Mouse (Mus musculus) forebrain, embryonic 12.5 days (tissue): Measurements from ENCODE around the gene Mast4. TPM values are rescaled to one million over a fixed set of nuclear protein-coding genes. Genes with fewer than 3 reads are reported as not detected.

ENCODE experiments used
- ATAC-seq: fragments of 200-750 bp; cut with Nextera tagmentation; 2 replicates; pipeline ENCODE4 v1.8.0; 2017; ENCODE audit warnings: moderate TSS enrichment; ENCODE audit not compliant: low FRiP score
- H3K27ac ChIP-seq: fragments of 300-500 bp; sonication (generic); 2 replicates; pipeline ENCODE4 v1.5.1; 2016; ENCODE audit warnings: mild to moderate bottlenecking
- H3K27me3 ChIP-seq: fragments of 300-500 bp; sonication (generic); 2 replicates; pipeline ENCODE4 v1.6.1; 2016; ENCODE audit warnings: mild to moderate bottlenecking
- H3K36me3 ChIP-seq: fragments of 300-500 bp; sonication (generic); replicated peaks from 2 replicates; pipeline ENCODE4 v1.6.1; 2016; ENCODE audit warnings: mild to moderate bottlenecking
- H3K4me1 ChIP-seq: fragments of 300-500 bp; sonication (generic); 2 replicates; pipeline ENCODE4 v1.6.1; 2016
- H3K4me2 ChIP-seq: fragments of 300-500 bp; sonication (generic); 2 replicates; pipeline ENCODE4 v1.6.1; 2016; ENCODE audit warnings: mild to moderate bottlenecking, moderate library complexity
- H3K4me3 ChIP-seq: fragments of 300-500 bp; sonication (generic); replicated peaks from 2 replicates; pipeline ENCODE4 v1.5.1; 2016; ENCODE audit warnings: mild to moderate bottlenecking
- H3K9ac ChIP-seq: fragments of 300-500 bp; sonication (generic); 2 replicates; pipeline ENCODE4 v1.6.1; 2016; ENCODE audit warnings: mild to moderate bottlenecking
- H3K9me3 ChIP-seq: fragments of 300-500 bp; sonication (generic); 2 replicates; pipeline ENCODE4 v1.6.1; 2016
- WGBS: fragments of 180-500 bp; shearing (Covaris S2); methylation state at CpG from one replicate; pipeline ENCODE4 v1.1.7; 2016; 5-methylcytosine and 5-hydroxymethylcytosine counted together
- polyA plus RNA-seq: library from polyadenylated mRNA; unstranded; fragments of >200 nt; fragmentation: Nextera tagmentation; extraction: Ambion mirVana; gene quantifications from 2 replicates; pipeline ENCODE4 v1.2.1, GENCODE M21; 2016

The Mast4 gene
- polyA plus RNA-seq, 1 experiment from 2014 or later = 21.5 TPM

DNA sequence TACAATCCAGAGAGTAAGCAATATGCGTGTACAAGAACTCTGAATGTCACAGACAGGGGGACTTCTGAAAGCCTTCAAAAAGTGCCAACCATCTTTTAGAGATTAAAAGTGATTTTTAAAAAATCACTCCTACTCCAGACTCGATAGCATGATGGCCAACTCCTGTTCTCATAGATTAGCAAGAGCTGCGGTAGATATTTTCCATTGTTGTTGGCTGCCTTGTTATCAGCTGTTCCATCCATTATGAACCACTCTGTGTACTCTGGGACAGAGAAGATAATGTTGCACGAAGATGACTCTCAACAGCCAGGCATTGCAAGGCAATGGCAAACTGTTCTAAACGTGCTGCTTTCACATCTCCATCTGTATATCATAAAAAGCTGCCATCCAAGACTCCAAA, 360.4 kb downstream of the Mast4 start:
- no peaks in the 10 kb centered on the region for H3K9me3 ChIP-seq
- WGBS = 87% methylated on average over 5 of the region's 5 CpGs

DNA sequence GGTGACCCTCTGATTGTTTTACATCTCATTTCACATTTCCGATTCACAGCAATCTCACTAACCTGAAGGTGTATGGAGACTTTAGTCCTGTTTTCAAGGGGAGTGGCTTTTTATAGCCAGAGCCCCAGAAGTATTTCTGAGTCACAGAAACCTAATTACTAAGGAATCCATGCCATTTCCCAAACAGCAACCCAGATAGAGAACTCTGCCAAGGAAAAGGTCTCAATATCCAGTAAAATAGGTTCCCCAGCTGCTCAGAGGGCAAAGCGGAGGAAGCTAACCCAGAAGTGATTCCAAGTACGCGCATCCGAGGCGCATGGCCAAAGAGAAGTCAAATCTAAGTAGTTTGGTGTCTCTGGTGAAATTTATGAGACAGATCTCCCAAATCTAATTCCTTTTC, 370.8 kb downstream of the Mast4 start:
- H3K4me1 ChIP-seq = peaks cover 2% of the 10 kb centered on the region; the same call in 1 of the 2 replicates
- H3K9me3 ChIP-seq = no peaks in the 10 kb centered on the region
- H3K36me3 ChIP-seq = no peaks in the 10 kb centered on the region
- H3K4me3 ChIP-seq = no peak overlapping the region
- H3K4me2 ChIP-seq = no peak overlapping the region
- no peaks in the 10 kb centered on the region for H3K27me3 ChIP-seq
- no peak overlapping the region for H3K9ac ChIP-seq
- 93% methylated on average over 6 of the region's 6 CpGs for WGBS
- no peak for ATAC-seq
- no peak overlapping the region for H3K27ac ChIP-seq

More for the DNA sequence above, 360.4 kb downstream of the Mast4 start:
- Histone ChIP-seq H3K9ac (no peak overlapping the region), H3K36me3 (no peaks in the 10 kb centered on the region), H3K4me2 (no peak overlapping the region), H3K4me1 (no peaks in the 10 kb centered on the region), H3K27ac (no peak overlapping the region), H3K27me3 (no peaks in the 10 kb centered on the region), H3K4me3 (no peak overlapping the region)
- ATAC-seq = no peak

DNA sequence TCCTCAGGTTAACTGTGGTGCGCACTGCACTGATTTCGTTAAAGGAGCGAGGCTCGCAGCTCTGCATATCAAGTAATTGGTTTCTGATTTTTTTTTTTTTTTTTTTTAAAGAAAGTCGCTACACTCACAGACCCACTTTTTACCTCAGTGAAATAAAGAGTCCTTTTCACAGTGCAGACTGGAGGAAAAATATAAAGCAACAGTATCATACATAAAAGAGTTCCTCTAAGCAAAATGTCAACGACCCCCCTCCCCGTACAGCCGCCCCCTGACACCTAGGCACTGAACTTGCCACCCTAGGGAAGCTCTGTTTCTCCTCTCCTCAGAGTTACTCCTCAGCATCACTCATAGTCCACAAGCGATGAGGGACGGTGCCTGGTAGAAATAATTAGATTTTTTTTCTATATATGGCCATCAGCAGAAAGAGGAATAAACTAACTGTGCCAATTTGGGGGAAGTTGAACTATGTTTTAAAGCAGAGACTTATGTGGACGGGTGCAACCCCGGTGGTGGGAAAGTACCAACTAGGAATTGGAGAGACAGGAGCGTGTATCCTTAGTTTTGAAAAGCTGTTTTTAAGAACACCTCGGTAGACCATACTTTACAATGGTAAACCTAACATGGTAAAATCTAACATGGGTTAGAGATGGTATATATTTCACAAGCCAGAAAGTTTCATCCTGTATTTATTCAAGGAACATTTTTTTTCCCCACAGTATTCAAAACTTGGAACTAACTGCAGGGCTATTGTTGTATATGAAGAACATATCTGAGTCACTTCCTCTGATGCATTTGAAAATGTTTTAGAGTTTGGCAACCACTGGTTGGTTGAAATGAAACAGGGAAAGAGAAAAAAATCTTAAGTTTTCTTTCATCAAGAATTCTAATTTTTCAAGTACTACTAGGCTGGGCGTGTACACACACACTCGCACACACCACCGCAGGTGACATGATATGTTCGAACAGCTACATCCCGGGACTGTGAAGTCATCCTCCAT, 375.7 kb downstream of the Mast4 start:
- peak overlapping the region; percentile 64 for H3K4me2 ChIP-seq
- H3K27me3 ChIP-seq = no peaks in the 10 kb centered on the region
- peak overlapping the region; percentile 37 for H3K4me3 ChIP-seq
- no peaks in the 10 kb centered on the region for H3K9me3 ChIP-seq
- H3K4me1 ChIP-seq = peaks cover 16% of the 10 kb centered on the region
- WGBS = 52% methylated on average over 19 of the region's 19 CpGs
- no peaks in the 10 kb centered on the region for H3K36me3 ChIP-seq
- peak overlapping the region; percentile 50 for H3K9ac ChIP-seq
- H3K27ac ChIP-seq = no peak overlapping the region
- ATAC-seq = 0 out of 2 replicates have a peak, but pooled peaks have one; percentile 14

DNA sequence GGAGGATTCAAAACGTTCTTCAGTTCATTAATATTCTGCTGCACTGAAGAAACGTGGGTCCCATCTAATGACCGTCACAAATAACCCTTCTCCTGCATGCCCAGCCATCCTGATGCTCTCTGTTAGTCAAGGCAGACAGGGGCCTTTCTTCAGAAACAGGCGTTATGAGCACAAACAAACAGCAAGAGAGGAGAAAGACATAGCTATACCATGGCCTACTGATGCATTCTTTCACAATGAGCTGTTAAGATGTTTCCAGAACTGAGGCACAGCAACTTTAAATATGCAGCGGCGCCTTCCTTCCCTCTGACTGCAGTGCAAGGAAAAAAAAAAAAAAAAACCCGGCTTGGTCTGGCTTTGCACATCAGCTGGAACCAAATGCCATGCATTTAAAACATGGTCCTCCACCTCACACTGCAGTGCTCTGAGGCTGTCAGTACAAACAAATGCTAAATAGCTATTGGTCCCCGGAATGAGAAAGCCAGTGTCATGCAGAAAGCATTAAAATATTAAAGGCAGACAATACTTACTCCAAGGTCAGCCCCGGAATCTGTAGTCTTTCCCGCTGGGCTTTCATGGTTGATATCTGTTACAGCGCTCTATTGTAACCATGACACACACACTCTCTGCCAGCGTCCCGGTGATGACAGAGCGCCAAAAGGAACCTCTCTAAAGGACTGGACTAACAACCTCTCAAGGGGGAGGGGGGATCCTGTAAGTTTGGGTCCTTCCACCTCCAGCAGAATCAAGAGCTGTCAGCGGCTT, 376.6 kb downstream of the Mast4 start:
- peak overlapping the region; percentile 37 for H3K4me3 ChIP-seq
- H3K9me3 ChIP-seq = no peaks in the 10 kb centered on the region
- H3K4me1 ChIP-seq = peaks cover 16% of the 10 kb centered on the region
- peak overlapping the region; percentile 50 for H3K9ac ChIP-seq
- 0 out of 2 replicates have a peak overlapping the region, but pooled peaks have one; percentile 43 for H3K27ac ChIP-seq
- peak overlapping the region; percentile 64 for H3K4me2 ChIP-seq
- H3K27me3 ChIP-seq = no peaks in the 10 kb centered on the region
- ATAC-seq = peak; percentile 81
- H3K36me3 ChIP-seq = no peaks in the 10 kb centered on the region
- 3% methylated on average over 15 of the region's 15 CpGs for WGBS

DNA sequence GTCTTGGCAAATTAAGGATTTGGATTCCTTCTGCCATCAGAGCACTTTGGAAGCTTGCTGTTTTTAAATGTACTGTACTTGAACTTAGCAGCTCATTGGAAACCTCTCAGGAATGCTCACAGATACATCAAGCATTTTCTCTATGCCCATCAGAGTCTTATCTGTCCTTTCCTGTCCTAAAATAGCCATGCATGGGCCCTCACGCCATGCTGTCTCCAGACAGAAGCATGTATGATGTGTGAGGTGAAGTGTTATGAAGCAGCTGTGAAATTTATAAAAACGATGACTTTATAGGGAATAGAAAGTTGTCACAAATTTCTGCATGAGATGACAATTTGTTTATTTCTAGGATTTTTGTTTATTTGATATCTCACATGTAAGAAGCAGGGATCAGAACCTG, 378.8 kb downstream of the Mast4 start:
- H3K4me3 ChIP-seq = no peak overlapping the region
- no peak overlapping the region for H3K4me2 ChIP-seq
- no peaks in the 10 kb centered on the region for H3K27me3 ChIP-seq
- H3K9ac ChIP-seq = no peak overlapping the region
- no peaks in the 10 kb centered on the region for H3K36me3 ChIP-seq
- H3K9me3 ChIP-seq = no peaks in the 10 kb centered on the region
- H3K4me1 ChIP-seq = peaks cover 16% of the 10 kb centered on the region
- no peak for ATAC-seq
- WGBS = 89% methylated on average over 2 of the region's 2 CpGs
- no peak overlapping the region for H3K27ac ChIP-seq

DNA sequence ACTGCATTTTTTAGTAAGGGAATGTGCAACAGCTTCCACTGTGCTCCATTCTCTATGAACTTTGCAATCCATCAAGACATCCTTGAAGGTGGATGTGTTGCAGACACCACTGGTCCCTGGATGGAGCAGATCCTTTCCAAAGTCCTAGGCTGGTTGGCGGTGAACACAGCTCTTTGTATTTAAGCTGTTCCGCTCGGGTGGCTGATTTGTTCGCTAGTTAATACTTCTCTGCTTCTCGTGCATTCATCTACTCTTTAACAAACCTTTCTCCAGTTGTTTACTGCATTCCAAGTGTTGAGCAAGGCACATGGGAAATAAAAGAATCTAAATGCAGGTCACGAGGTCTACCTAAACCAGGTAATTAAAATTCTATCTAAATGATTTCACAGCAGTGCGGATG, 384.5 kb downstream of the Mast4 start:
- ATAC-seq = peak; percentile 14; the same call in 1 of the 2 replicates
- H3K4me1 ChIP-seq = peaks cover 13% of the 10 kb centered on the region
- no peaks in the 10 kb centered on the region for H3K9me3 ChIP-seq
- H3K9ac ChIP-seq = no peak overlapping the region
- H3K4me2 ChIP-seq = no peak overlapping the region
- WGBS = 21% methylated on average over 7 of the region's 7 CpGs
- no peaks in the 10 kb centered on the region for H3K36me3 ChIP-seq
- H3K27me3 ChIP-seq = no peaks in the 10 kb centered on the region
- H3K27ac ChIP-seq = no peak overlapping the region
- H3K4me3 ChIP-seq = no peak overlapping the region

DNA sequence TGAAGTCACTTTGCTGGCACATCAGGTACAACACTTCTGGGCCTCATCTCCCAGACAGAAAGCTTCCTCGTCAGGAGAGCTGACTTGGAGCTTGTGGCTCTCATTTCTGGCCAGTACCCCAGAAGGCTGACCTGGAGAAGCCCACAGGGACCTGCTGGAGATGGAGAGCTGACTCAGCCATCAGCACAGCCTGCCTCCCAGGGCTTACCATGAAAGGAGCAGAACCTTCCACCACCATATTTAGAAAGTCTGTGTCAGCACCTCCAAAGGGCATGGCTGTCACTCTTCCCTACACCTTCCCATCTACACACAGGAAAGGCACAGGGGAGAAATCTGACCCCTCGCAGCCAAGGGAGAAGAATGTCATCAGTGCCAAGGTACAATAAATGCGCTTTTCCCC, 385.3 kb downstream of the Mast4 start:
- Histone ChIP-seq H3K4me3 (no peak overlapping the region), H3K36me3 (no peaks in the 10 kb centered on the region), H3K9ac (no peak overlapping the region), H3K4me1 (peaks cover 13% of the 10 kb centered on the region), H3K4me2 (no peak overlapping the region), H3K9me3 (no peaks in the 10 kb centered on the region), H3K27ac (no peak overlapping the region), H3K27me3 (no peaks in the 10 kb centered on the region)
- WGBS = 89% methylated on average over 3 of the region's 3 CpGs
- ATAC-seq = no peak

DNA sequence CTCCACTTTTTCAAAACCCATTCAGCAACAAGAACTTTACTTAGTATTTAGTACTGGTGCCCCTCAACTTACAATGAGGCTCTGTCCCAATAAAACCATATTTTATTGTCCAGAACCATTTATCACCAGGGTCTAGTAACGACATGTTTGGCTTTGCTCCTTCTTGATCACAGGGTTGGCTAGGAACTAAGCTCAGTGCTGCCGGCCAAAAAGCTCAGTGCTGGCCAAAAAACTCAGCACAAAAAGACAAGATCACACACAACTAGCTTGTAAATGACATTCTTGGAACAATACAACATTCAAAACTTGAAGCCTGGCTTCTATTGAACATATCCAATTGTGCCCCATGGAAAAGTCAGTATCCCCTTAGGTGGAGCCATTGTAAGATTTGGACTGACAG, 386.8 kb downstream of the Mast4 start:
- Histone ChIP-seq H3K4me2 (no peak overlapping the region), H3K27me3 (no peaks in the 10 kb centered on the region), H3K4me3 (no peak overlapping the region), H3K9ac (no peak overlapping the region), H3K9me3 (no peaks in the 10 kb centered on the region), H3K4me1 (peaks cover 13% of the 10 kb centered on the region), H3K36me3 (no peaks in the 10 kb centered on the region), H3K27ac (no peak overlapping the region)
- WGBS = 82% methylated on average over 2 of the region's 2 CpGs
- no peak for ATAC-seq

DNA sequence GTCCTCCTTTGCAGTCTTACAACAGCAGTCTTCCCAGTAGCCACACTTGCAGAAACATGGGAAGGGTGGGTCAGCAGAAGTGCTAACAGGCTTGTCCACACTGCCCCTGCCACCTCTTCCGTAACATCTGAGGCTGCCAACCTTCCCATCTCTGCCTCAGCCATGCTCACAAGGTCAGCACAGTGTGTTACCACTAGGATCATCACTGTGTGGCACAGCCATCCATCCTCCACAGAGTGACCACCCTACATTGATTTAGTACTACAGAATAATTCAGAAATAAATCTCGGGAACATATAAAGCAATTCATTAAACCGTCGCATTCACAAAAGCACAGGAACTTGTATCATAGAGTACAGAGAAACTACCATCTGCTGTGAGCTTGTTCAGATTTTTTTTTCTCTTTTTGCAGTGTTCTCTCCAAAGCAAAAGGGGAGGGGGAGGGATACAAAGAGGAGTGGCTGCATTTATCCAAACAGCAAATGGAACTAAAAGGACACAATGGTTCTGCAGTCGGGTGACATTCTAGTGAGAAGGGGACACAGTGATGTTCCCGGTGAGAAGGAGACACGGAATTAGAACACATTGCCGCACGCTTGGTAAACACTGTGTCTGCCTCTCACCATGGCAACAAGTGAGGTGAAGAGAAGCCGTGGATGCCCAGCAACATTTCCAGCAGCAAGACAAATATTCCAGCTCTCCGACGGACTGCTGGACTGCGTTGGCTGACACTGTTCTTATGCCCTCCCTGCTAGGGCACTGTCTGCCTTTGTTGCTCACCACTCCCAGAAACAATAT, 388.1 kb downstream of the Mast4 start:
- H3K27ac ChIP-seq = no peak overlapping the region
- H3K4me3 ChIP-seq = no peak overlapping the region
- no peaks in the 10 kb centered on the region for H3K36me3 ChIP-seq
- no peaks in the 10 kb centered on the region for H3K27me3 ChIP-seq
- H3K4me1 ChIP-seq = peaks cover 13% of the 10 kb centered on the region
- H3K9ac ChIP-seq = no peak overlapping the region
- H3K9me3 ChIP-seq = no peaks in the 10 kb centered on the region
- ATAC-seq = peak; percentile 27; the same call in 1 of the 2 replicates
- H3K4me2 ChIP-seq = no peak overlapping the region
- WGBS = 67% methylated on average over 13 of the region's 13 CpGs

DNA sequence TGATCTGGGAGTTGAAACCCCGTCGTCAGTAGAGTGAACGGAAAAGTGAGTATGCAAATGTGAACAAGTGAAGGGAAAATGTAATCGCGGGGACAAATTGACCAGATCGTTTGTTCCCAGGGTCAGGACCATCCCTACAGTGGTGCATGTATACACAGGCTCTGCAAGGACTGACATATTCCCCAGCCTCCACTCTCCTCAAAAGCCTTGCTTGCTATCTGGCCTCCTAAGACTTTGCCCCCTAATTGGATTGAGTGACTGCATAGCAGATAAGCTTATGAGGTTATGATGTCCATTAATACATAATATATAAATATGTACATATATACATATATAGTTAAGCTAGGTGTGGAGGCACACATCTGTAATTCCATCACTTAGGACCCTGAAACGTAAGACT, 388.8 kb downstream of the Mast4 start:
- Histone ChIP-seq H3K4me3 (no peak overlapping the region), H3K9ac (no peak overlapping the region), H3K27ac (no peak overlapping the region), H3K36me3 (no peaks in the 10 kb centered on the region), H3K4me2 (no peak overlapping the region), H3K9me3 (no peaks in the 10 kb centered on the region), H3K4me1 (peaks cover 13% of the 10 kb centered on the region), H3K27me3 (no peaks in the 10 kb centered on the region)
- WGBS = 92% methylated on average over 7 of the region's 7 CpGs
- no peak for ATAC-seq

DNA sequence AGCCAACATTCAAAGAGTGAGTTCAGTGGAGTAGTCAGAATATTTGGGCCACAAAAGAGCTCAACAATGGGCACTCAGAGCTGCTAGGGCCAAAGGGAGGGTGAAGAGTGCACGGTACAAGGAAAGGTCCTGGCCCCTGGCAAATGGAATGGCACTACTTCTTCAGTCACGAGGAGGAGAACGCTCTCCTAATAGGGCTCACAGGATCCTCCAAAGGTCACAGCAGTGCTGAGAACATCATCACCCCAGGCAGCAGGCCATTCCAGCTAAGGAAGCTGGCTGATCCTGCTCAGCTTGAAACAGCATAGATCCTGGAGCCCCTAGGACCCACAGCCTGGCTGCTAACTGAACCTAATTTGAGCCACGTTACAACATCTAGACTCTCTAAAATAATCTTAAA, 389.8 kb downstream of the Mast4 start:
- 82% methylated on average over 4 of the region's 4 CpGs for WGBS
- H3K4me1 ChIP-seq = peaks cover 4% of the 10 kb centered on the region
- H3K36me3 ChIP-seq = no peaks in the 10 kb centered on the region
- H3K27me3 ChIP-seq = no peaks in the 10 kb centered on the region
- H3K4me2 ChIP-seq = no peak overlapping the region
- no peak for ATAC-seq
- no peak overlapping the region for H3K4me3 ChIP-seq
- H3K27ac ChIP-seq = no peak overlapping the region
- no peaks in the 10 kb centered on the region for H3K9me3 ChIP-seq
- H3K9ac ChIP-seq = no peak overlapping the region

DNA sequence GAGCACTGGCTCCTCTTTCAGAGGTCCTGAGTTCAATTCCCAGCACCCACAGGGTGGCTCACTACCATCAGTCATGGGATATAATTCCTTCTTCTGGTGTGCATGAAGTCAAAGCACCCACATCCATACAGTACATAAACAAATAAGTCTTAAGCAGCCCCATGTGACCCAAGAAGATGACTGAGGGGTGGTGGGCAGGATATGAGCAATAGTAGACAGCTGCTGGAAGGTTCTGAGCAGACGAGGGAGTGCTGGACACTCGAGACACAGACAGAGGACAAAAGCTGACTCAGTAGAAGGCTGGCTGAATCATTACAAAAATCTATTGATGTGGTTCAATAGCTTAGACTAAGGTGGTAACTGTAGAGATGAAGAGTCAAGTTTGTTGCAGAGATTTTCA, 391.7 kb downstream of the Mast4 start:
- Histone ChIP-seq H3K4me1 (0 out of 2 replicates have a peak, but pooled peaks cover 2% of the 10 kb centered on the region), H3K36me3 (no peaks in the 10 kb centered on the region), H3K9me3 (no peaks in the 10 kb centered on the region), H3K27me3 (no peaks in the 10 kb centered on the region), H3K9ac (no peak overlapping the region), H3K4me3 (no peak overlapping the region), H3K4me2 (no peak overlapping the region), H3K27ac (no peak overlapping the region)
- no peak for ATAC-seq
- WGBS = 84% methylated on average over 2 of the region's 2 CpGs
